Mouse (Mus musculus): ENCODE results near the gene Rce1. TPM values are rescaled to one million over a fixed set of nuclear protein-coding genes. Genes with fewer than 3 reads are reported as not detected.
A peak's percentile ranks its signal among the peaks of the same experiment; 100 is the strongest.
"Not testable (repeated sequence)": the region's sequence is repeated elsewhere in the genome, so short reads cannot be mapped to it uniquely, and the experiment has no call there.

Gene Rce1
- polyA plus RNA-seq, 1 experiment from 2014 or later: 45.5 TPM

GRCm38 (mm10) chr19:4596071-4596470 lies 29.4 kb downstream of the Rce1 start:
- POLR2A ChIA-PET: no interaction called here
- DNase-seq (ENCODE audit: low read depth, low spot score) (no peak), ATAC-seq (no peak)
- CTCF ChIA-PET: no interaction called here
- in situ Hi-C loops (cut with MboI; ENCODE audit: low pct_unique_long_range_greater_than_20kb): no loop called here
- no peak for TF ChIP-seq CTCF (IDR thresholded peaks at IDR 0.05)
- H3K27me3 ChIP-seq: no peaks in the 10 kb centered on the region

- no peaks in the 10 kb centered on the region for H3K27me3 ChIP-seq
- ATAC-seq (no peak), DNase-seq (ENCODE audit: low read depth, low spot score) (no peak)
- CTCF ChIA-PET: no interaction called here
- in situ Hi-C loops (cut with MboI; ENCODE audit: low pct_unique_long_range_greater_than_20kb): no loop called here
- no peak for TF ChIP-seq CTCF (IDR thresholded peaks at IDR 0.05)
- POLR2A ChIA-PET: no interaction called here
Measured at GRCm38 (mm10) chr19:4593792-4594522, 31.5 kb downstream of the Rce1 start.

GRCm38 (mm10) chr19:4590025-4590424 lies 35.4 kb downstream of the Rce1 start:
- POLR2A ChIA-PET: interaction anchor here (0.7 kb wide), 1 partner anchor 23 kb away, joined by 3 read pairs; no protein-coding TSS in a partner anchor

GRCm38 (mm10) chr19:4589081-4589480 lies 36.4 kb downstream of the Rce1 start:
- ATAC-seq: no peak
- H3K27me3 ChIP-seq: no peaks in the 10 kb centered on the region
- no peak for DNase-seq (ENCODE audit: low read depth, low spot score)
- ChIA-PET CTCF (interaction anchor here (1.5 kb wide), 1 partner anchor 258 kb away, joined by 3 read pairs; no protein-coding TSS in a partner anchor), POLR2A (no interaction called here)
- TF ChIP-seq CTCF (IDR thresholded peaks at IDR 0.05): peak; percentile 60
- in situ Hi-C loops (cut with MboI; ENCODE audit: low pct_unique_long_range_greater_than_20kb): no loop called here

More at GRCm38 (mm10) chr19:4590025-4590424, 35.4 kb downstream of the Rce1 start:
- CTCF ChIA-PET: interaction anchor here (1.4 kb wide), 1 partner anchor 13 kb away, joined by 3 read pairs; no protein-coding TSS in a partner anchor
- no peak for DNase-seq (ENCODE audit: low read depth, low spot score)
- H3K27me3 ChIP-seq: no peaks in the 10 kb centered on the region
- ATAC-seq: no peak
- TF ChIP-seq CTCF (IDR thresholded peaks at IDR 0.05): no peak
- in situ Hi-C loops (cut with MboI; ENCODE audit: low pct_unique_long_range_greater_than_20kb): no loop called here

- CTCF ChIA-PET: interaction anchor here (1.2 to 1.5 kb wide), 3 partner anchors 9 to 259 kb away, joined by 3 read pairs; no protein-coding TSS in a partner anchor
- ATAC-seq (no peak), DNase-seq (ENCODE audit: low read depth, low spot score) (no peak)
- no peaks in the 10 kb centered on the region for H3K27me3 ChIP-seq
- in situ Hi-C loops (cut with MboI; ENCODE audit: low pct_unique_long_range_greater_than_20kb): no loop called here
- TF ChIP-seq CTCF (IDR thresholded peaks at IDR 0.05): no peak
- POLR2A ChIA-PET: no interaction called here
Measured at GRCm38 (mm10) chr19:4588430-4588829, 37.0 kb downstream of the Rce1 start.

- ChIA-PET POLR2A (no interaction called here), CTCF (interaction anchor here (1.2 to 1.7 kb wide), 4 partner anchors 10 to 260 kb away, joined by 3 to 4 read pairs (median 3); no protein-coding TSS in a partner anchor)
- in situ Hi-C loops (cut with MboI; ENCODE audit: low pct_unique_long_range_greater_than_20kb): no loop called here
- H3K27me3 ChIP-seq: no peaks in the 10 kb centered on the region
- DNase-seq (ENCODE audit: low read depth, low spot score) (no peak), ATAC-seq (no peak)
- TF ChIP-seq CTCF (IDR thresholded peaks at IDR 0.05): no peak
Measured at GRCm38 (mm10) chr19:4587426-4587825, 38.0 kb downstream of the Rce1 start.

GRCm38 (mm10) chr19:4586783-4587182 lies 38.7 kb downstream of the Rce1 start:
- POLR2A ChIA-PET; H3K27me3 ChIP-seq; ATAC-seq; in situ Hi-C loops (cut with MboI; ENCODE audit: low pct_unique_long_range_greater_than_20kb); DNase-seq (ENCODE audit: low read depth, low spot score): not testable (repeated sequence)
- CTCF ChIA-PET: interaction anchor here (0.7 to 1.7 kb wide), 4 partner anchors 9 to 38 kb away, joined by 3 to 4 read pairs (median 3); partner anchors contain the start of gene Rce1

- in situ Hi-C loops (cut with MboI; ENCODE audit: low pct_unique_long_range_greater_than_20kb): no loop called here
- no peak for TF ChIP-seq CTCF (IDR thresholded peaks at IDR 0.05)
- POLR2A ChIA-PET: interaction anchor here (0.6 kb wide), 1 partner anchor 26 kb away, joined by 11 read pairs; no protein-coding TSS in a partner anchor
- DNase-seq (ENCODE audit: low read depth, low spot score): no peak
- H3K27me3 ChIP-seq: no peaks in the 10 kb centered on the region
- ATAC-seq: no peak
- CTCF ChIA-PET: interaction anchor here (1.0 to 4.4 kb wide), 3 partner anchors 10 to 85 kb away, joined by 3 to 12 read pairs (median 3); partner anchors contain the start of gene 2010003K11Rik
Measured at GRCm38 (mm10) chr19:4583856-4584255, 41.6 kb downstream of the Rce1 start.

GRCm38 (mm10) chr19:4579296-4579695 lies 46.1 kb downstream of the Rce1 start:
- no peak for TF ChIP-seq CTCF (IDR thresholded peaks at IDR 0.05)
- ChIA-PET POLR2A (no interaction called here), CTCF (interaction anchor here (1.8 kb wide), 1 partner anchor 87 kb away, joined by 3 read pairs; no protein-coding TSS in a partner anchor)
- DNase-seq (ENCODE audit: low read depth, low spot score) (no peak), ATAC-seq (no peak)
- in situ Hi-C loops (cut with MboI; ENCODE audit: low pct_unique_long_range_greater_than_20kb): no loop called here
- no peaks in the 10 kb centered on the region for H3K27me3 ChIP-seq

- no peak for TF ChIP-seq CTCF (IDR thresholded peaks at IDR 0.05)
- CTCF ChIA-PET: interaction anchor here (1.5 to 1.8 kb wide), 2 partner anchors 8 to 86 kb away, joined by 3 read pairs; no protein-coding TSS in a partner anchor
- no peaks in the 10 kb centered on the region for H3K27me3 ChIP-seq
- DNase-seq (ENCODE audit: low read depth, low spot score) (no peak), ATAC-seq (no peak)
- in situ Hi-C loops (cut with MboI; ENCODE audit: low pct_unique_long_range_greater_than_20kb): no loop called here
- POLR2A ChIA-PET: no interaction called here
Measured at GRCm38 (mm10) chr19:4578799-4579198, 46.6 kb downstream of the Rce1 start.

- ATAC-seq (no peak), DNase-seq (ENCODE audit: low read depth, low spot score) (no peak)
- POLR2A ChIA-PET: no interaction called here
- in situ Hi-C loops (cut with MboI; ENCODE audit: low pct_unique_long_range_greater_than_20kb): no loop called here
- CTCF ChIA-PET: interaction anchor here (1.1 kb wide), 1 partner anchor 10 kb away, joined by 3 read pairs; no protein-coding TSS in a partner anchor
- no peaks in the 10 kb centered on the region for H3K27me3 ChIP-seq
- TF ChIP-seq CTCF (IDR thresholded peaks at IDR 0.05): peak; percentile 55
Measured at GRCm38 (mm10) chr19:4573241-4573640, 52.2 kb downstream of the Rce1 start.

Other genes starting within 250 kb of the Rce1 start
- 79.6 TPM for gene Kdm2a, start 227.4 kb downstream of the Rce1 start, polyA plus RNA-seq (2021)
- 108 TPM for gene Rhod, start 186.2 kb downstream of the Rce1 start, polyA plus RNA-seq (2021)
- 25.2 TPM for gene Syt12, start 148.2 kb downstream of the Rce1 start, polyA plus RNA-seq (2021)
- 0.05 TPM for gene 2010003K11Rik, start 127.1 kb downstream of the Rce1 start, polyA plus RNA-seq (2021)
- gene Pcx, start 115.2 kb downstream of the Rce1 start, polyA plus RNA-seq (2021): 21.5 TPM
- gene Lrfn4, start 10.0 kb downstream of the Rce1 start, polyA plus RNA-seq (2021): 46.6 TPM
- 2.5 TPM for gene Gm960, start 73.0 kb upstream of the Rce1 start, polyA plus RNA-seq (2021)
- 1.0 TPM for gene Sptbn2, start 85.5 kb upstream of the Rce1 start, polyA plus RNA-seq (2021)
- gene Rbm4b, start 130.9 kb upstream of the Rce1 start, polyA plus RNA-seq (2021): 19.3 TPM
- gene Rbm4, start 168.3 kb upstream of the Rce1 start, polyA plus RNA-seq (2021): 42.3 TPM
- 9.9 TPM for gene Gm21992, start 186.0 kb upstream of the Rce1 start, polyA plus RNA-seq (2021)
- gene Rbm14, start 186.0 kb upstream of the Rce1 start, polyA plus RNA-seq (2021): 36.5 TPM
- 133 TPM for gene Ccs, start 213.7 kb upstream of the Rce1 start, polyA plus RNA-seq (2021)
- gene Ccdc87, start 213.7 kb upstream of the Rce1 start, polyA plus RNA-seq (2021): 0.26 TPM
- gene Ctsf, start 229.5 kb upstream of the Rce1 start, polyA plus RNA-seq (2021): 79.4 TPM

Measured in Patski (cell line).